Mouse (Mus musculus) heart, embryonic 16.5 days (tissue): Measurements from ENCODE around the gene Slit1. TPM values are rescaled to one million over a fixed set of nuclear protein-coding genes. Genes with fewer than 3 reads are reported as not detected.

ENCODE experiments used
- ATAC-seq: fragments of 200-750 bp; cut with Nextera tagmentation; replicated peaks from 2 replicates; pipeline ENCODE4 v1.8.0; 2017; ENCODE audit warnings: moderate number of reproducible peaks; ENCODE audit not compliant: insufficient read depth, low FRiP score; ENCODE audit errors: extremely low read depth
- H3K27ac ChIP-seq: fragments of 300-500 bp; sonication (generic); 2 replicates; pipeline ENCODE4 v1.5.1; 2014; ENCODE audit warnings: mild to moderate bottlenecking, low read length, control low read depth, moderate library complexity
- H3K27me3 ChIP-seq: fragments of 300-500 bp; sonication (generic); 2 replicates; pipeline ENCODE4 v1.6.1; 2014; ENCODE audit warnings: low read length, mixed read lengths; ENCODE audit not compliant: control insufficient read depth, insufficient read depth
- H3K36me3 ChIP-seq: fragments of 300-500 bp; sonication (generic); 2 replicates; pipeline ENCODE4 v1.6.1; 2014; ENCODE audit not compliant: control insufficient read depth, insufficient read depth
- H3K4me1 ChIP-seq: fragments of 300-500 bp; sonication (generic); 2 replicates; pipeline ENCODE4 v1.6.1; 2014; ENCODE audit warnings: low read length, mixed read lengths; ENCODE audit not compliant: control insufficient read depth, insufficient read depth
- H3K4me2 ChIP-seq: fragments of 300-500 bp; sonication (generic); 2 replicates; pipeline ENCODE4 v1.6.1; 2014; ENCODE audit warnings: low read depth, mild to moderate bottlenecking, control low read depth, low read length
- H3K4me3 ChIP-seq: fragments of 300-500 bp; sonication (generic); 2 replicates; pipeline ENCODE4 v1.5.1; 2014; ENCODE audit warnings: mild to moderate bottlenecking, control low read depth, low read length
- H3K9ac ChIP-seq: fragments of 300-500 bp; sonication (generic); 2 replicates; pipeline ENCODE4 v1.6.1; 2014; ENCODE audit warnings: low read length, control low read depth
- H3K9me3 ChIP-seq: fragments of 300-500 bp; sonication (generic); replicated peaks from 2 replicates; pipeline ENCODE4 v1.6.1; 2016; ENCODE audit warnings: low read length; ENCODE audit not compliant: control insufficient read depth
- whole genome bisulfite sequencing: fragments of 180-500 bp; shearing (Covaris S2); extraction: QIAGEN DNeasy Blood & Tissue Kit; methylation state at CpG from one replicate; pipeline ENCODE4 v1.1.7; 2014; 5-methylcytosine and 5-hydroxymethylcytosine counted together
- polyA plus RNA-seq: library from polyadenylated mRNA; unstranded; fragments of >200 nt; fragmentation: Nextera tagmentation; extraction: Ambion mirVana; gene quantifications from 2 replicates; pipeline ENCODE4 v1.2.1, GENCODE M21; 2015

Gene Slit1
- polyA plus RNA-seq, 1 experiment from 2014 or later = 0.21 TPM

GRCm38 (mm10) chr19:41761529-41761928 lies 18.1 kb upstream of the Slit1 start:
- Histone ChIP-seq H3K4me2 (no peak overlapping the region), H3K9me3 (no peaks in the 10 kb centered on the region), H3K4me1 (no peaks in the 10 kb centered on the region), H3K36me3 (no peaks in the 10 kb centered on the region), H3K4me3 (no peak overlapping the region), H3K27ac (no peak overlapping the region), H3K9ac (no peak overlapping the region), H3K27me3 (no peaks in the 10 kb centered on the region)
- 45% methylated on average over 9 of the region's 9 CpGs for WGBS
- ATAC-seq = no peak

DNA sequence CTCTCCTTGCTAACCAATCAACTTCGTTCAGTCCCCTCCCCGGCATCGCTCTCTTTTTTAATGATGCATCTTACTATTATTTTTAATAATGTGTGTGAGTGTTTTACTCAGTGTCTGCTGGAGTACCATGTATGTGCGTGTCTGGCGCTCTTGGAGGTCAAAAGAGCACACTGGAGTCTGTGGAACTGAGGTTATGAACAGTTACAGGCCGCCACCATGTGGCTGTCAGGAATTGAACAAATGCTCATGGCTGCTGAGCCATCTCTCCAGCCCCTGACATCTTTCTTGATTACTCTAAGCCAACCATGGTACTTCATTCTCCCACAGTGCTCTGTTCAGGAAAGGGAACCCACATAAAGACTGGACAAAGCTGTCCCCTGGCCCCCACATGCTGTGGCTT lies 16.3 kb upstream of the Slit1 start:
- Histone ChIP-seq H3K4me1 (no peaks in the 10 kb centered on the region), H3K36me3 (no peaks in the 10 kb centered on the region), H3K9me3 (no peaks in the 10 kb centered on the region), H3K9ac (no peak overlapping the region), H3K4me2 (no peak overlapping the region), H3K27ac (no peak overlapping the region), H3K4me3 (no peak overlapping the region), H3K27me3 (no peaks in the 10 kb centered on the region)
- no peak for ATAC-seq
- WGBS = 76% methylated on average over 6 of the region's 6 CpGs

DNA sequence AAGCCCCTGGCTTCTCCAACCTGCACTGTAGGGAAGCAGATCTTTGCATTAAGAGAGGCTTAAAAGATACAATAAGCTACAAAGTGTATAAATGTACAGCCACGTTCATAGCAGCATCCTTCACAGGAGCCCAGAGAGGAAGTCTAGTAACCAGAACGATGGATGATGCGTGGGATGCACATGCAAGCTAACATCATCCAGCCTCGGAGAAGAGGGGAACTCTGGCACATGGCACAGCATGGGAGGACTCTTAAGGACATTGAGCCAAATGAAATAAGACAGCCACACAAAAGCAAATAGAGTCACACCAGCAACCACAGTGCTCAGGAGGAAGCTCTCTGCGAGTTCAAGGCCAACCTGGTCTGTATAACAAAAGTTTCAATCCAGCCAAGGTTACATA lies 15.8 kb upstream of the Slit1 start:
- Histone ChIP-seq H3K27ac (no peak overlapping the region), H3K4me3 (no peak overlapping the region), H3K9me3 (no peaks in the 10 kb centered on the region), H3K9ac (no peak overlapping the region), H3K4me1 (no peaks in the 10 kb centered on the region), H3K4me2 (no peak overlapping the region), H3K36me3 (no peaks in the 10 kb centered on the region), H3K27me3 (no peaks in the 10 kb centered on the region)
- ATAC-seq = no peak
- WGBS = 81% methylated on average over 5 of the region's 5 CpGs

GRCm38 (mm10) chr19:41754760-41755159 lies 11.3 kb upstream of the Slit1 start:
- H3K36me3 ChIP-seq = no peaks in the 10 kb centered on the region
- peaks cover 2% of the 10 kb centered on the region; the same call in 1 of the 2 replicates for H3K4me1 ChIP-seq
- no peaks in the 10 kb centered on the region for H3K9me3 ChIP-seq
- H3K27me3 ChIP-seq = no peaks in the 10 kb centered on the region; the same call in 1 of the 2 replicates
- H3K4me3 ChIP-seq = no peak overlapping the region
- H3K4me2 ChIP-seq = no peak overlapping the region
- H3K9ac ChIP-seq = no peak overlapping the region
- WGBS = 80% methylated on average over 15 of the region's 15 CpGs
- no peak for ATAC-seq
- H3K27ac ChIP-seq = no peak overlapping the region

- H3K27me3 ChIP-seq = no peaks in the 10 kb centered on the region; the same call in 1 of the 2 replicates
- no peaks in the 10 kb centered on the region for H3K9me3 ChIP-seq
- no peaks in the 10 kb centered on the region for H3K36me3 ChIP-seq
- no peak overlapping the region for H3K9ac ChIP-seq
- H3K4me2 ChIP-seq = no peak overlapping the region
- peaks cover 2% of the 10 kb centered on the region; the same call in 1 of the 2 replicates for H3K4me1 ChIP-seq
- no peak overlapping the region for H3K27ac ChIP-seq
- H3K4me3 ChIP-seq = no peak overlapping the region
- WGBS = 80% methylated on average over 11 of the region's 11 CpGs
- ATAC-seq = no peak
Measured at GRCm38 (mm10) chr19:41751906-41752305, 8.4 kb upstream of the Slit1 start.

GRCm38 (mm10) chr19:41747436-41747835 lies 4.0 kb upstream of the Slit1 start:
- WGBS = 82% methylated on average over 14 of the region's 14 CpGs
- ATAC-seq = no peak

GRCm38 (mm10) chr19:41745941-41746557 lies 2.6 kb upstream of the Slit1 start:
- peaks cover 44% of the 10 kb centered on the region for H3K27me3 ChIP-seq
- WGBS = 44% methylated on average over 15 of the region's 15 CpGs

More at GRCm38 (mm10) chr19:41747436-41747835, 4.0 kb upstream of the Slit1 start:
- Histone ChIP-seq H3K9ac (no peak overlapping the region), H3K9me3 (no peaks in the 10 kb centered on the region), H3K4me1 (peaks cover 7% of the 10 kb centered on the region), H3K27ac (no peak overlapping the region), H3K4me2 (no peak overlapping the region), H3K27me3 (peaks cover 30% of the 10 kb centered on the region), H3K4me3 (no peak overlapping the region), H3K36me3 (no peaks in the 10 kb centered on the region)

GRCm38 (mm10) chr19:41738896-41739295 lies 4.6 kb downstream of the Slit1 start:
- H3K27ac ChIP-seq = no peak overlapping the region
- no peak for ATAC-seq
- H3K4me1 ChIP-seq = peaks cover 6% of the 10 kb centered on the region; the same call in 1 of the 2 replicates

More at GRCm38 (mm10) chr19:41745941-41746557, 2.6 kb upstream of the Slit1 start:
- Histone ChIP-seq H3K27ac (no peak overlapping the region), H3K36me3 (no peaks in the 10 kb centered on the region), H3K9me3 (no peaks in the 10 kb centered on the region), H3K4me3 (no peak overlapping the region), H3K4me1 (peaks cover 7% of the 10 kb centered on the region), H3K4me2 (no peak overlapping the region), H3K9ac (no peak overlapping the region)
- no peak for ATAC-seq

GRCm38 (mm10) chr19:41738429-41738805 lies 5.0 kb downstream of the Slit1 start:
- ATAC-seq = no peak
- H3K27ac ChIP-seq = no peak overlapping the region
- 8% methylated on average over 14 of the region's 14 CpGs for WGBS
- H3K36me3 ChIP-seq = no peaks in the 10 kb centered on the region
- H3K9me3 ChIP-seq = no peaks in the 10 kb centered on the region
- peak overlapping the region; percentile 39; the same call in 1 of the 2 replicates for H3K4me2 ChIP-seq
- H3K4me1 ChIP-seq = peaks cover 6% of the 10 kb centered on the region; the same call in 1 of the 2 replicates
- peaks cover 64% of the 10 kb centered on the region for H3K27me3 ChIP-seq
- no peak overlapping the region for H3K4me3 ChIP-seq
- H3K9ac ChIP-seq = no peak overlapping the region

More at GRCm38 (mm10) chr19:41738896-41739295, 4.6 kb downstream of the Slit1 start:
- no peak overlapping the region for H3K4me3 ChIP-seq
- 10% methylated on average over 4 of the region's 4 CpGs for WGBS
- H3K9me3 ChIP-seq = no peaks in the 10 kb centered on the region
- peaks cover 68% of the 10 kb centered on the region for H3K27me3 ChIP-seq
- H3K4me2 ChIP-seq = no peak overlapping the region
- H3K36me3 ChIP-seq = no peaks in the 10 kb centered on the region
- H3K9ac ChIP-seq = no peak overlapping the region
